ENCODE assay signal across 8 mouse cellular contexts in genomic region chr2:52955090-52955489, GRCm38 (mm10).
DNase-seq lines count a peak whose midpoint lies in the region; ATAC-seq and TF ChIP-seq lines count a peak whose summit lies in the region.

No protein-coding gene starts in this region.

- no peaks in the 10 kb centered on the region for H3K27me3 ChIP-seq in kidney, postnatal 0 days (ENCODE audit: insufficient read depth, low read length)
- H3K27me3 ChIP-seq in liver, embryonic 13.5 days: no peaks in the 10 kb centered on the region

- H3K9ac ChIP-seq in kidney, postnatal 0 days (ENCODE audit: low read depth, low read length): no peak overlapping the region
- no peak overlapping the region for H3K9ac ChIP-seq in liver, embryonic 13.5 days

- peak; percentile 70; the same call in 1 of the 2 replicates for ATAC-seq in kidney, postnatal 0 days (replicated peaks; ENCODE audit: low FRiP score, low read depth)
- ATAC-seq in liver, embryonic 13.5 days (ENCODE audit: low read depth): peak; percentile 64

- no peak overlapping the region for H3K4me3 ChIP-seq in kidney, postnatal 0 days (replicated peaks; ENCODE audit: low read depth, low read length)
- no peak overlapping the region for H3K4me3 ChIP-seq in liver, embryonic 13.5 days (replicated peaks)

- DNase-seq in cerebellum, adult 11-12 months: peak; percentile 47
- no peak for DNase-seq in cerebellum, adult 8-10 months
- peak; percentile 92 for DNase-seq in adrenal gland, adult 8-10 months
- DNase-seq in gastrocnemius, postnatal 10 days: peak; percentile 69
- DNase-seq in kidney, postnatal 0 days (ENCODE audit: low spot score): no peak
- DNase-seq in liver, embryonic 13.5 days: peak; percentile 28
- peak; percentile 86 for DNase-seq in right cerebral cortex, postnatal 10 days (ENCODE audit: low spot score in 2 of 2)
- peak; percentile 63 to 67 for DNase-seq in urinary bladder, postnatal 4 days (ENCODE audit: low spot score in 2 of 2)

- H3K9me3 ChIP-seq in kidney, postnatal 0 days (replicated peaks; ENCODE audit: low read length): no peaks in the 10 kb centered on the region
- H3K9me3 ChIP-seq in liver, embryonic 13.5 days (replicated peaks): no peaks in the 10 kb centered on the region

- H3K4me1 ChIP-seq in kidney, postnatal 0 days (replicated peaks; ENCODE audit: insufficient read depth, low read length): peaks cover 21% of the 10 kb centered on the region
- peaks cover 6% of the 10 kb centered on the region; the same call in 1 of the 2 replicates for H3K4me1 ChIP-seq in liver, embryonic 13.5 days (replicated peaks)

- no peak for TF ChIP-seq CTCF in kidney, postnatal 0 days (IDR thresholded peaks at IDR 0.05; ENCODE audit: low read depth)

- H3K27ac ChIP-seq in kidney, postnatal 0 days: no peak overlapping the region
- no peak overlapping the region for H3K27ac ChIP-seq in liver, embryonic 13.5 days

- H3K36me3 ChIP-seq in kidney, postnatal 0 days (ENCODE audit: insufficient read depth, low read length): no peaks in the 10 kb centered on the region
- no peaks in the 10 kb centered on the region for H3K36me3 ChIP-seq in liver, embryonic 13.5 days

- H3K4me2 ChIP-seq in kidney, postnatal 0 days (ENCODE audit: low read length): no peak overlapping the region
- no peak overlapping the region for H3K4me2 ChIP-seq in liver, embryonic 13.5 days

- WGBS in kidney, postnatal 0 days: 62% methylated on average over 8 of the region's 8 CpGs
- WGBS in liver, embryonic 13.5 days (ENCODE audit: insufficient replicate concordance): 26% methylated on average over 8 of the region's 8 CpGs

Comparison
In these comparisons a context has a peak if more than half of its experiments do, and no peak if none do; other contexts are left out.
1. DNase-seq: peak in cerebellum, adult 11-12 months (single experiment), adrenal gland, adult 8-10 months (single experiment), gastrocnemius, postnatal 10 days (single experiment), liver, embryonic 13.5 days (single experiment), right cerebral cortex, postnatal 10 days (2 of 2) and urinary bladder, postnatal 4 days (2 of 2); none in cerebellum, adult 8-10 months (single experiment) and kidney, postnatal 0 days (single experiment).